Mouse (Mus musculus): ENCODE measurements at regions not wholly inside any gene's neighbourhood (a gene's known extent, or its start where the extent isn't known, plus 50 kb on each side); places are given as distances from the start of the nearest gene placed in this dataset.

DNA sequence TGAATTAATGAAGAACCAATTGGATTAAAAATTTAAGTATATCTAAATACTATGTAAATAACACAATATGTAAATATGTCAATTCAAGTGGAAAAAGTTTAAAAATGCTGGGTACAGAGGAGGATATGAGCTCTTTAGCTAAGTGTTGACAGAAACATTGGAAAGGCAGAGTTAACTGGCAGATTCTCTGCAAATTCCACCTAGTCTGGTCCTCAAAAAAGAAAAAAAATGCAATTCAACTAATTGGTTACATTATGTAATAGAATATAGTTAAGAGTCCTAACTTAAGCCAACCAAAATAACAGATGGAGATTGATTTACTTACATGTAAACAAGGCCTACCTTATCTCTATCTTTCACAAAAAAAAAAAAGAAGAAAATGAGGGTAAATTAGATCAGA lies 265.7 kb upstream of the Marcks start:
- Histone ChIP-seq H3K9me3 (replicated peaks; ENCODE audit: insufficient read depth, low read length) (no peaks in the 10 kb centered on the region), H3K36me3 (ENCODE audit: control insufficient read depth in 1 of 2, insufficient read depth in 2 of 2, low read length in 2 of 2) (no peaks in the 10 kb centered on the region), H3K27me3 (ENCODE audit: control insufficient read depth in 1 of 2, insufficient read depth in 2 of 2, low read length in 2 of 2) (no peaks in the 10 kb centered on the region), H3K27ac (ENCODE audit: control insufficient read depth, low read depth, low read length) (no peak overlapping the region), H3K4me3 (ENCODE audit: control insufficient read depth in 1 of 2, insufficient read depth in 1 of 2, low read depth in 2 of 2, low read length in 2 of 2) (no peak overlapping the region), H3K4me1 (ENCODE audit: control insufficient read depth in 1 of 2, insufficient read depth in 2 of 2, low read length in 2 of 2) (no peaks in the 10 kb centered on the region), H3K9ac (ENCODE audit: control insufficient read depth, low read depth, low read length, poor library complexity, severe bottlenecking) (no peak overlapping the region), H3K79me2 (ENCODE audit: control insufficient read depth, insufficient read depth, low read length, poor library complexity) (no peaks in the 10 kb centered on the region)
- TF ChIP-seq GATA1 (IDR thresholded peaks at IDR 0.05; ENCODE audit: low read depth, low read length): no peak
- no peak for TF ChIP-seq SIN3A (IDR thresholded peaks at IDR 0.05; ENCODE audit: low read length)
- no peak for TF ChIP-seq ELF1 (IDR thresholded peaks at IDR 0.05; ENCODE audit: low read depth, low read length)
- no peak for TF ChIP-seq CTCF (IDR thresholded peaks at IDR 0.05 in 2 of 3, conservative IDR thresholded peaks at IDR 0.05 in 1 of 3; ENCODE audit: control insufficient read depth in 1 of 3, insufficient read depth in 1 of 3, low read depth in 2 of 3, low read length in 3 of 3, poor library complexity in 1 of 3, severe bottlenecking in 1 of 3)
- TF ChIP-seq USF1 (IDR thresholded peaks at IDR 0.05; ENCODE audit: low read depth, low read length): no peak
- TF ChIP-seq ZKSCAN1 (IDR thresholded peaks at IDR 0.05; ENCODE audit: low read depth, low read length): no peak
- TF ChIP-seq RCOR1 (IDR thresholded peaks at IDR 0.05; ENCODE audit: low read depth, low read length): no peak
- no peak for TF ChIP-seq EP300 (IDR thresholded peaks at IDR 0.05; ENCODE audit: low read depth in 1 of 2, low read length in 2 of 2)
- TF ChIP-seq ETS1 (IDR thresholded peaks at IDR 0.05; ENCODE audit: low read depth, low read length): no peak
- no peak for TF ChIP-seq MAX (IDR thresholded peaks at IDR 0.05; ENCODE audit: low read length)
- TF ChIP-seq NELFE (IDR thresholded peaks at IDR 0.05; ENCODE audit: low read depth, low read length): no peak
- TF ChIP-seq MAFK (IDR thresholded peaks at IDR 0.05; ENCODE audit: borderline replicate concordance, low read depth, low read length): no peak
- no peak for TF ChIP-seq MEF2A (IDR thresholded peaks at IDR 0.05; ENCODE audit: extremely low read depth, insufficient replicate concordance, low read depth, low read length, poor library complexity, severe bottlenecking)
- DNase-seq (ENCODE audit: low read depth, low spot score): no peak

DNA sequence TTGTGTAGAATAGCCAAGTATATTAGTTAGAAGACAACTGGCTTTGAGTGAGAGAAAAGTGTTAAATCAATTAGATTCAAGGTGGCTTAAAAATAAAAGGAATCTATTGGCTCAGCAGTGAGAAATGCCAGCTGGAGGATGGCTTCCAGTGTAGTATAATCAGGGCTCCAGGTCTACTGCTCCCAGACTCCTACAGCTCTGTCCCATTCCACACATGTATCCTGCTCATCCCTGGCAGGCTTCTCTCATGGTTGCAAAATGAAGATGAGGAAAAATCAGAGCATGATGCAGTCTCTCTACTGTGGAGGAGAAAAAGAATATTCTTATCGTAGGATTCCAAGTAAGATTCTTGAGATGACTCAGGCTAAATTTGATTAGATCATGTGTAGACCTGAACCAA lies 263.7 kb upstream of the Marcks start:
- H3K27me3 ChIP-seq (ENCODE audit: control insufficient read depth in 1 of 2, insufficient read depth in 2 of 2, low read length in 2 of 2): no peaks in the 10 kb centered on the region
- TF ChIP-seq POLR2AphosphoS2 (IDR thresholded peaks at IDR 0.05; ENCODE audit: low read length) (no peak), NELFE (IDR thresholded peaks at IDR 0.05; ENCODE audit: low read depth, low read length) (no peak), ZMIZ1 (IDR thresholded peaks at IDR 0.05; ENCODE audit: low read depth, low read length) (no peak), MAZ (IDR thresholded peaks at IDR 0.05; ENCODE audit: low read depth, low read length) (no peak), ELF1 (IDR thresholded peaks at IDR 0.05; ENCODE audit: low read depth, low read length) (no peak), MXI1 (IDR thresholded peaks at IDR 0.05; ENCODE audit: low read depth, low read length) (no peak), MEF2A (IDR thresholded peaks at IDR 0.05; ENCODE audit: extremely low read depth, insufficient replicate concordance, low read depth, low read length, poor library complexity, severe bottlenecking) (no peak), MYB (IDR thresholded peaks at IDR 0.05; ENCODE audit: low read depth, low read length) (no peak), KAT2A (conservative IDR thresholded peaks at IDR 0.05; ENCODE audit: low read depth, low read length) (no peak), CHD1 (IDR thresholded peaks at IDR 0.05; ENCODE audit: low read depth, low read length) (no peak), USF2 (IDR thresholded peaks at IDR 0.05; ENCODE audit: borderline replicate concordance in 1 of 2, insufficient read depth in 1 of 2, low read depth in 1 of 2, low read length in 2 of 2) (no peak), TBP (IDR thresholded peaks at IDR 0.05; ENCODE audit: low read depth, low read length) (no peak), POLR2AphosphoS5 (IDR thresholded peaks at IDR 0.05; ENCODE audit: borderline replicate concordance, low read depth, low read length) (no peak), TAL1 (IDR thresholded peaks at IDR 0.05; ENCODE audit: low read length) (no peak), CHD2 (IDR thresholded peaks at IDR 0.05; ENCODE audit: low read length) (no peak), ZNF384 (IDR thresholded peaks at IDR 0.05; ENCODE audit: low read depth, low read length) (no peak), ZKSCAN1 (IDR thresholded peaks at IDR 0.05; ENCODE audit: low read depth, low read length) (no peak)
- H3K27ac ChIP-seq (ENCODE audit: control insufficient read depth, low read depth, low read length): no peak overlapping the region
- H3K9ac ChIP-seq (ENCODE audit: control insufficient read depth, low read depth, low read length, poor library complexity, severe bottlenecking): no peak overlapping the region
- H3K36me3 ChIP-seq (ENCODE audit: control insufficient read depth in 1 of 2, insufficient read depth in 2 of 2, low read length in 2 of 2): no peaks in the 10 kb centered on the region
- H3K4me1 ChIP-seq (ENCODE audit: control insufficient read depth in 1 of 2, insufficient read depth in 2 of 2, low read length in 2 of 2): no peaks in the 10 kb centered on the region
- H3K4me3 ChIP-seq (ENCODE audit: control insufficient read depth in 1 of 2, insufficient read depth in 1 of 2, low read depth in 2 of 2, low read length in 2 of 2): no peak overlapping the region
- H3K79me2 ChIP-seq (ENCODE audit: control insufficient read depth, insufficient read depth, low read length, poor library complexity): no peaks in the 10 kb centered on the region
- DNase-seq (ENCODE audit: low read depth, low spot score): no peak
- H3K9me3 ChIP-seq (replicated peaks; ENCODE audit: insufficient read depth, low read length): no peaks in the 10 kb centered on the region
